Mouse (Mus musculus) layer of hippocampus, adult 18-20 months (tissue): ENCODE measurements around the gene Tsks. TPM values are rescaled to one million over a fixed set of nuclear protein-coding genes. Genes with fewer than 3 reads are reported as not detected.

Experiments
- DNase-seq, 2 experiments: peaks; one replicate each; pipeline ENCODE4 v3.0.0; 2022; ENCODE audit warnings: low spot score in 2 of 2
- total RNA-seq, 2 experiments: library from RNA; stranded (reverse); gene quantifications; 2 replicates each; pipeline ENCODE4 v1.2.3; 2021

Gene Tsks
- total RNA-seq, 2 experiments from 2014 or later: 0.79 to 1.2 TPM

- no peak for DNase-seq
These were observed 63.5 kb downstream of the Tsks start for GRCm38 (mm10) chr7:45006503-45006902.

GRCm38 (mm10) chr7:45007141-45007540 lies 64.1 kb downstream of the Tsks start:
- no peak for DNase-seq

Other genes starting within 250 kb of the Tsks start
- not detected for gene Izumo2, start 234.5 kb upstream of the Tsks start, total RNA-seq
- gene Vrk3, start 194.8 kb upstream of the Tsks start, total RNA-seq: 10 to 100 TPM; 35.1 to 39.9 TPM
- gene Zfp473, start 192.2 kb upstream of the Tsks start, total RNA-seq: under 1 TPM; 0.41 to 0.79 TPM
- gene Nup62, start 127.1 kb upstream of the Tsks start, total RNA-seq: 10 to 100 TPM; 30.7 to 32.7 TPM
- 1 to 10 TPM; 1.8 to 2.0 TPM for gene Il4i1, start 126.8 kb upstream of the Tsks start, total RNA-seq
- gene Atf5, start 126.5 kb upstream of the Tsks start, total RNA-seq: 10 to 100 TPM; 27.4 to 27.9 TPM
- 10 to 100 TPM; 76.2 to 79.7 TPM for gene Akt1s1, start 94.2 kb upstream of the Tsks start, total RNA-seq
- gene Tbc1d17, start 94.1 kb upstream of the Tsks start, total RNA-seq: 10 to 100 TPM; 67.9 to 70.6 TPM
- 10 to 100 TPM; 25.3 to 27.8 TPM for gene Pnkp, start 86.1 kb upstream of the Tsks start, total RNA-seq
- gene Ptov1, start 73.4 kb upstream of the Tsks start, total RNA-seq: 100 to 1,000 TPM; 341 to 350 TPM
- gene Med25, start 50.5 kb upstream of the Tsks start, total RNA-seq: 100 to 1,000 TPM in 1 of 2 experiments, 10 to 100 TPM in 1; 96.8 to 101 TPM
- 10 to 100 TPM; 23.4 to 24.5 TPM for gene Fuz, start 47.1 kb upstream of the Tsks start, total RNA-seq
- gene Ap2a1, start 13.7 kb upstream of the Tsks start, total RNA-seq: 100 to 1,000 TPM; 288 to 294 TPM
- gene Cpt1c, start 31.6 kb downstream of the Tsks start, total RNA-seq: 100 to 1,000 TPM; 129 to 136 TPM
- gene Prmt1, start 43.4 kb downstream of the Tsks start, total RNA-seq: 100 to 1,000 TPM; 172 to 183 TPM
- 10 to 100 TPM; 41.5 to 43.7 TPM for gene Irf3, start 54.4 kb downstream of the Tsks start, total RNA-seq
- 1 to 10 TPM; 3.1 TPM for gene Bcl2l12, start 55.5 kb downstream of the Tsks start, total RNA-seq
- 100 to 1,000 TPM; 159 to 168 TPM for gene Scaf1, start 73.2 kb downstream of the Tsks start, total RNA-seq
- 10 to 100 TPM; 11.6 to 12.9 TPM for gene Rras, start 74.8 kb downstream of the Tsks start, total RNA-seq
- gene Prr12, start 109.7 kb downstream of the Tsks start, total RNA-seq: 10 to 100 TPM; 75.7 to 77.5 TPM
- gene Nosip, start 119.2 kb downstream of the Tsks start, total RNA-seq: 10 to 100 TPM; 50.8 to 57.6 TPM
- 1 to 10 TPM; 5.9 TPM for gene Prrg2, start 119.5 kb downstream of the Tsks start, total RNA-seq
- gene Rcn3, start 149.0 kb downstream of the Tsks start, total RNA-seq: 1 to 10 TPM; 7.4 to 8.5 TPM
- gene Fcgrt, start 160.6 kb downstream of the Tsks start, total RNA-seq: 10 to 100 TPM; 14.8 to 18.7 TPM
- 100 to 1,000 TPM; 481 to 486 TPM for gene Rps11, start 181.2 kb downstream of the Tsks start, total RNA-seq
- 100 to 1,000 TPM; 866 to 870 TPM for gene Rpl13a, start 185.6 kb downstream of the Tsks start, total RNA-seq
- gene Gm45713, start 193.0 kb downstream of the Tsks start, total RNA-seq: not detected
- 1 to 10 TPM; 6.9 to 9.5 TPM for gene Flt3l, start 193.2 kb downstream of the Tsks start, total RNA-seq
- gene Pih1d1, start 211.1 kb downstream of the Tsks start, total RNA-seq: 10 to 100 TPM; 43.2 to 44.5 TPM
- 10 to 100 TPM; 11.4 to 16.3 TPM for gene Aldh16a1, start 211.4 kb downstream of the Tsks start, total RNA-seq
- 1,000 to 10,000 TPM; 1,340 to 1,403 TPM for gene Slc17a7, start 220.7 kb downstream of the Tsks start, total RNA-seq
- under 1 TPM in 1 of 2 experiments, not detected in 1; 0.18 TPM for gene Gfy, start 236.4 kb downstream of the Tsks start, total RNA-seq
- gene Pth2, start 237.8 kb downstream of the Tsks start, total RNA-seq: not detected